In the genomic region with DNA sequence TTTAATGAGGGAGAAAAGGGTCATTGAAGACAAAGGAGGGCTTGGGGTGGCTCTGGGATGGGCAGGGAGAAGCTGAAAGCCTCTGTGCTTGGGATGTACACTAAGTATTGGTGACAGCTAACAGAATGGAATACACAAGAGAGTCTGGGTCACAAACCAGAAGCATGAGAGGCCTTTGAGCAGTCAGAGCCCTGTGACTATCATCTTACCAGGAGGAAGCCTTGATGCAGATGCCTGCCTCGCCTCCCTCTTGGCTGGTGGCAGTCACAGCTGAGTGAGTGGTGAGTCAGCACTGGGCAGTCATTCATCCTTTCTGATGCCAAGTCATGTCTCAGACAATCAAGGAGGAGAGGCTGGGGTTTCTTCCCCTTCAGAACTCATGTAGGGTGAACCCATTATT, we compare ENCODE assay signal across 18 mouse cellular contexts. TPM values are rescaled to one million over a fixed set of nuclear protein-coding genes. Genes with fewer than 3 reads are reported as not detected.
DNase-seq lines count a peak whose midpoint lies in the region; ATAC-seq and TF ChIP-seq lines count a peak whose summit lies in the region.
"Had no signal": no experiment of that assay in that cellular context is flagged by ENCODE, and none has a peak within 500 bp of the region (broad histone marks: within the 10 kb centered on the region; RNA-seq: fewer than 3 reads in every experiment).

No protein-coding gene starts in this region.

- no peak overlapping the region for H3K27ac ChIP-seq in kidney, postnatal 0 days
- H3K27ac ChIP-seq: embryonic facial prominence, embryonic 15.5 days; hindbrain, postnatal 0 days; midbrain, embryonic 12.5 days; stomach, embryonic 15.5 days had no signal

- H3K9ac ChIP-seq in kidney, postnatal 0 days (ENCODE audit: low read depth, low read length): no peak overlapping the region
- H3K9ac ChIP-seq: embryonic facial prominence, embryonic 15.5 days; midbrain, embryonic 12.5 days; stomach, embryonic 15.5 days had no signal

- no peaks in the 10 kb centered on the region for H3K4me1 ChIP-seq in kidney, postnatal 0 days (replicated peaks; ENCODE audit: insufficient read depth, low read length)
- H3K4me1 ChIP-seq: embryonic facial prominence, embryonic 15.5 days; midbrain, embryonic 12.5 days; stomach, embryonic 15.5 days had no signal

- H3K9me3 ChIP-seq in kidney, postnatal 0 days (replicated peaks; ENCODE audit: low read length): no peaks in the 10 kb centered on the region
- H3K9me3 ChIP-seq: embryonic facial prominence, embryonic 15.5 days; midbrain, embryonic 12.5 days; stomach, embryonic 15.5 days had no signal

- no peak overlapping the region for H3K4me3 ChIP-seq in kidney, postnatal 0 days (replicated peaks; ENCODE audit: low read depth, low read length)
- H3K4me3 ChIP-seq: embryonic facial prominence, embryonic 15.5 days; midbrain, embryonic 12.5 days; stomach, embryonic 15.5 days had no signal

- 11% methylated on average over 1 of the region's 1 CpGs for WGBS in kidney, postnatal 0 days

- no peaks in the 10 kb centered on the region for H3K27me3 ChIP-seq in kidney, postnatal 0 days (ENCODE audit: insufficient read depth, low read length)
- H3K27me3 ChIP-seq: embryonic facial prominence, embryonic 15.5 days; midbrain, embryonic 12.5 days; stomach, embryonic 15.5 days had no signal

- TF ChIP-seq CTCF in kidney, postnatal 0 days (IDR thresholded peaks at IDR 0.05; ENCODE audit: low read depth): no peak

- H3K4me2 ChIP-seq in kidney, postnatal 0 days (ENCODE audit: low read length): no peak overlapping the region
- H3K4me2 ChIP-seq: embryonic facial prominence, embryonic 15.5 days; midbrain, embryonic 12.5 days; stomach, embryonic 15.5 days had no signal

- peak; percentile 81 for DNase-seq in adrenal gland, adult 2 months
- no peak for DNase-seq in adrenal gland, postnatal 14 days
- DNase-seq in kidney, postnatal 0 days (ENCODE audit: low spot score): peak; percentile 20
- DNase-seq in kidney, adult 11 months: no peak
- DNase-seq in adipocyte (ENCODE audit: low spot score): peak; percentile 65
- DNase-seq in retina, embryonic 14.5 days (ENCODE audit: low spot score): peak; percentile 64
- DNase-seq in ovary, postnatal 14 days (ENCODE audit: low spot score): no peak
- DNase-seq in frontal cortex, postnatal 25 days (ENCODE audit: low spot score in 2 of 2): no peak
- DNase-seq: cerebellum, postnatal 36 days; lung, adult 18-20 months; lung, postnatal 4 days; thymus, postnatal 14 days had no signal

- H3K36me3 ChIP-seq in kidney, postnatal 0 days (ENCODE audit: insufficient read depth, low read length): no peaks in the 10 kb centered on the region
- H3K36me3 ChIP-seq: embryonic facial prominence, embryonic 15.5 days; midbrain, embryonic 12.5 days; stomach, embryonic 15.5 days had no signal

- ATAC-seq in kidney, postnatal 0 days (replicated peaks; ENCODE audit: low FRiP score, low read depth): peak; percentile 66
- ATAC-seq: forebrain, embryonic 14.5 days; hindbrain, postnatal 0 days had no signal

RNA-seq across cellular contexts. Expression of gene Actc1, which starts 33.9 kb away (rescaled TPM):
- not detected for total RNA-seq in adrenal gland, adult 2 months (2021)
- 0.10 and 0.11 TPM in 2 replicates for polyA plus RNA-seq in adrenal gland, adult 2 months (2012; rRNA removed)
- 0.44 TPM in 1 of 2 replicates, not detected in the other for total RNA-seq in adrenal gland, postnatal 14 days (2021)
- polyA plus RNA-seq in kidney, postnatal 0 days (2015; fragmentation: Nextera tagmentation; extraction: Ambion mirVana): 1.9 and 2.8 TPM in 2 replicates
- total RNA-seq: MEL had no signal

Comparison
In these comparisons a context has a peak if more than half of its experiments do, and no peak if none do; other contexts are left out.
1. DNase-seq: peak in adrenal gland, adult 2 months (single experiment), kidney, postnatal 0 days (single experiment), adipocyte (single experiment) and retina, embryonic 14.5 days (single experiment); none in adrenal gland, postnatal 14 days (single experiment), kidney, adult 11 months (single experiment), ovary, postnatal 14 days (single experiment) and frontal cortex, postnatal 25 days (0 of 2).